Mouse (Mus musculus) G1E-ER4 (cell line): ENCODE data around the gene Lpcat4. TPM values are rescaled to one million over a fixed set of nuclear protein-coding genes. Genes with fewer than 3 reads are reported as not detected.

ENCODE experiments used
- GATA1 ChIP-seq: IDR thresholded peaks from one replicate; pipeline ENCODE4 v1.8.0; 2012; ENCODE audit warnings: low read length, inconsistent platforms
- polyA plus RNA-seq: library from polyadenylated mRNA; stranded (reverse); fragments of >175 nt; gene quantifications from 2 replicates; pipeline ENCODE4 v1.2.3, GENCODE M21; 2012

The Lpcat4 gene
- 35.9 and 44.2 TPM in 2 replicates for polyA plus RNA-seq

DNA sequence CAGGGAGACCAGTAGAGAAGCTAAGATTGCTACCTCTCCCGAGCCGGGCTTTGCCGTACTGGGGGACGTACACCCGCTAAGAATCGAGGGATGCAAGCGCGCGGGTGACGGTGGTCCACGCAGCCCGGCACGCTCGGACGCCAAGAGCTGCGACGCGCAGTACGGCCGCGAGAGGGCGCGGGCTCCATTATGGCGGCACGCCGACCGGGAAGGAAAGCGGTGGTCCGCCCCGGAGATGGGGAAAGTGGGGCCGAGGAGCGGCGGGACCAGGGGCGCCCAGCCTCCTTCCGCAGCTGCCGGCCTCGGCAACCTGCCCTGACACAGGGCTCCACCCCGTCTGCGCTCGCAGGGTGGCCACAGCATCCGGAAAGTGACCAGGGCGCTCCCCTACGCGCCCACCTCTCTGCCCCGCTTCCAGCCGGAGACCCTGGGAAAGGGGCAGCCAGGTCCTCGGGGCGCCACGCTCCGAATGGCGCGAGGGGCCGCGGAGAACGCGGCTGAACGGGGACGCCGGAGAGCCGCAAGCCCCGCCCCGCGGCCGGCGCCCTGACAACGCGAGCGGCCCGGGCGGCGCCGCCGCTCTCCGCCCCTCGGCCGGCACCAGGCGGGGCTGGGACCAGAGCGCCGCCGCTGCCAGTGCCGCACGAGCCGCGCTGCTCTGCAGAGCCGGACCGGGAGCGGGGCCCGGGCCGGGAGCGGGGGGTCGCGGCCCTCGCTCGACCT, at the start of gene Lpcat4:
Gene Lpcat4, plus strand, starts transcription at position 257 of the 723 bp plus-strand sequence.
- TF ChIP-seq GATA1: no peak

DNA sequence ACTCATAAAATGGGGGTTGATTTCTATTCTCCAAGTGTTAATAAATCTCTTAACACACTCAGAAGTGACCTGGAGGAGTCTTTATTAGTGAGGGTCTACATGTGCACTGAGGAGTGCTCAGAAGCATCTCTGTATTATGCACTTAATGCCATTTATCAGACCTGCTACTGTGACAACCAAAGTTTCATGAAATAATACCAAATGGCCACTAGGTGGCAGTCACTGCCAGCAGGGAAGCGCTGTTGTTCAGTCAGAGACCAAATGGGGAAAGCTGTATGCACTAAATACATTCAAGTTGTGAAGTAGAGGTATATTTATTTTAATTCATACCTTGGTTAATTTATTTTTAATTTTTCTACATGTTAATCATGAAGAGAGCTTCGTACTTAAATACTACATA, 42.4 kb upstream of the Lpcat4 start:
- no peak for TF ChIP-seq GATA1

DNA sequence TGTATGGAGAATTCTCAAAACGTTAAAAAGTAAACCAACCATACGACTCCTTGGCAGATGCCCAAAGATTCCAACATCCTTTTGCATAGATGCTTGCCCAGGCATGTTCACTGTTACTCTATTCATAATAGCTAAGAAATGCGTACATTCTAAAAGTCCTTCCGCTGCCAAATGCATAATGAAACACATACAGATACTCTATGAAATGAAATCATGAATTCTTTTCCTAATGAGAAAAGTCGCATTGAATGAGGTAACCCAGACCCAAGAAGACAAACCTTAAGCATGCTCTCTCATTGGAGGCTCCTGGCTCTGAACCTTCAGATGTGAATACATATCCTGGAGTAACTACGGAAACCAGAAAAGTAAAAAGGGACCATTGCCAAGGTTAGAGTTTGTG, 36.2 kb upstream of the Lpcat4 start:
- no peak for TF ChIP-seq GATA1

DNA sequence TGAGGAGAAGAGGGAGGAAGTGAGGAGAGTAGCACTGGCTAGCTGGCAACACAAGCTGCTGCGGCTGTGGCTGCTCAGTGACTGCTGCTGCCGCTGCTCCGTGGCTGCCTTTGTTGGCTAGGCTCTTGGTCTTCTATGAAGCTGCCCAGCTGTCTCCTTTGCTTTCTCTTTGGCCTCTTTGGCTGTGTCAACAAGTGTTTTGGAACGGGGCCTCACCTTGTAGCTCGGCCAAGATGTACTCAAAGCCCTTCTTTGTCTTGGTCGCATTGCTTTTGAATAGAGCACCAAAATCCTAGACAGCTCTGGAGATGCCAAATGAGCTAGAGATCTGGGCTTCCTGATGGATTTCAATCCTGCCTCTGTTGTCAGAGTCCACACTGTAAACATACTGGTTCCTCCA, 29.1 kb upstream of the Lpcat4 start:
- TF ChIP-seq GATA1: no peak

DNA sequence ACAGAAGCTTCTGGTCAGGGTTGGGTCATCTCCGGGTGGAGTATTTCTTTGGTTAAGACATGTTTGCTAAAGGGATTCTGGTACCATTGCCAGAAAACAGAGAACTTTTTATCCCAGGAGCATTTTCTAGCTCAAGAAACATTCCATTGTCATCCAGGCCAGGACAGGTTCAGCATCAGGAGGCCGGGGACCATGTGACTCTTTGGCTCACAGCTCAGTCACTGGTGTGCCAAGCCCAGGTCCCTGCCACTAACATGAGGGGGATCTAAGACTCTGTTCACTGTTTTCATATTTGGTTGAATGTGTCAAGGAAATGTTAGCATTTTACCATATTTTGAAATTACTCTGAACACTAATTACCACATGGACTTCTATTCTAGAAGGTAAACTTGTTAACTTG, 28.6 kb upstream of the Lpcat4 start:
- no peak for TF ChIP-seq GATA1

DNA sequence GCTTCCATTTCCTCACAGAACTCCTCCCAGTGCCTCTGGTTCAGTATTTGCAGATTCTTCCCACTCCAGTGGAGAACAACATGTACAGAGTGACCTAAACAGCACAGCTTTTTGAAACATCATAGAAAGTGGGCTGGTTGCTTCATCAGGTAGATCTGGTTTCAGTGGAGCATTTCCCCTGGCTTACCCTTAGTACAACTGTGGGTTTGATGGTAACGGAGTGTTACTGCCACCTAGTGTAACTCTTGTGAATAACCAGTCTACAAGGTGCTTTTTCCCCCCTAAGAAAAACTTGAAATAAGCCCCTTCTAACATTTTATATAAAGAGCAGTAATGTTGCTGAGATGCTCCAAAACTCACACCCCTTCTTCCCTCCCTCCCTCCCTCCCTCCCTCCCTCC, 23.3 kb upstream of the Lpcat4 start:
- TF ChIP-seq GATA1: no peak

DNA sequence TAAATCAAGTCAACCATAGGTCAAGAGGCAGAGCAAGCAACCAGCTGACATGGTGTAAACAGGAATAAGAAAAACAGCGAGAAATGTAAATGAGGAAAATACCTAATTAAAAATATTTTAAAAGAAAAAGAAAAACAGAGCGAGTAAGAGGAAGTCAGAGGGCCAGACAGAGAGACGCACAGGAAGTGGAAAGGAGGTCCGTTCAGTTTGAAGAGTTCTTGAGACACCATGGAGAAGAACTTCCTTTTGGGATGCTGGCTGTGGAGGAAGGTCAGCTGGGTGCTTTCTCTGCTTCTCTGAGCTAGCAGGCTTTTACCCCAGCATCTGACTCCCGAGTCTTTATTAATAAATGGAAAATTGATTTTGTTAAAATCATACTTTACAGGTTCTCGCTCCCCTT, 21.7 kb upstream of the Lpcat4 start:
- no peak for TF ChIP-seq GATA1

DNA sequence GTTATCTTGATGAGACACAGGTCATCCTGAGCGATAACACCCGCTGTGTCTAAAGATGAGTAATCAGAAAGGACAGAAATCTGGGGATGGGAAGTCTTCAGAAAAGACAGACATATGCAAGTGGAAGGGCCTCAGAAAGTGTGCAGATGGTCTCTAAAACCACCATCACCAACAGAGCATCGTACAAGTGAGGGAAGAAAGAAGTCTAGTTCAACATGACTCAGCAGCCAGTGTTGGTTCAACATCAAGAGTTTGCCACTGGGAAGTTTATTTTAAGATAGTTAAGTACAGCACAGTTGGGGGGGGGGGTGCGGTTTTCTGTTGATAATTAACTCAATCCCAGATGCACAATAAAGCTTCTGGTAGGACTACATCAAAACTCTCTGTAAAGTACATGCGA, 18.4 kb upstream of the Lpcat4 start:
- no peak for TF ChIP-seq GATA1

DNA sequence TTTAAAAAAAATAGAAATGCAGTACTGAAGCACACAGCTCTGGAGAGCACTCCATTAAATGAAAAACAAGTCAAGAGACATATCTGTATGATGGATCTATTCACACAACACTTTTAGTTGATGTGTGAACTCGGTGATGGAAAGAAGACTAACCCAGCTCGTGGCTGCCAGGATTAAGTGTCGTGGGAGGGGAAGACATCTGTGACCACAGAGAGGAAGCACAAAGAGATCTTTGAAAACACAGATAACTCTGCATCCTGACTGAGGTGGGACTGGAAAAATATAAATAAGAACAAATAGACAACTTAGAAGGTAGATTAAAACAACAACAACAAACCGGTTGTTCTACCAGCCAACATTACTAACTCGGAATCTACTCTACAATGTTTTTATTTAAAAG, 16.7 kb upstream of the Lpcat4 start:
- no peak for TF ChIP-seq GATA1

DNA sequence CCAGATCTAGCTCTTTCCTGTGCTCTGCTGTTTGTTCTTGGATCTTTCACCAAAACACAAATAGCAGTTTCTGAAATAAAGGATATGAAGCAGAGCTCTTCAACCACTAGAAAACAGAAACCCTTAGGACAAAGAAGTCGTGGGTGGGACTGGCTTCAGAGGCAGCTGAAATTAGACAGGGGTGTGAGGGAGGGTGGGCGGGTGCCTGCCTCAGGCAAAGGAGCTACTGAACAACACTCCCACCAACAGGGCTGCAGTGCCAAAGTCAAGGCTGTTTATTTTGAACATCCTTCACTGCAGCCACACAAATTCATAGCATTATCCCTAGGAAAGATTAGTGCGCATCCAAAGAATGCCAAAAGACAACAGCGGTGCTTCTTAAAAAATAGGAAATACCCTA, 14.9 kb upstream of the Lpcat4 start:
- no peak for TF ChIP-seq GATA1

DNA sequence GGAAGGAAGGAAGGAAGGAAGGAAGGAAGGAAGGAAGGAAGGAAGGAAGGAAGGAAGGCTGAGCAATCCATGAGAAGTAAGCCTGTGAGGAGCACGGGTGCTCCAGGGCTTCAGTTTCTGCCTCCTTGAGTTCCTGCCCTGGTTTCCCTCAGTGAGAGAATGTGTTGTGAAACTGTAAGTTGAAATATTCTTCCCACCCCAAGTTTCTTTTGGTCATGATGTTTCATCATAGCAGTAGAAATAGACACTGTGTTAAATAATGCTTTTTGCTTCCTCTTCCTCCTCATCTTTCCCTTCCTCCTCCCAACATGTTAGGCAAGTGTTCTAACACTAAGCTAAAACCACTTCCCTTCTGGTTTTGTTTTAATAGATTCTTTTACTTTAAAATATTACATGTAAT, 6.6 kb upstream of the Lpcat4 start:
- TF ChIP-seq GATA1: no peak

DNA sequence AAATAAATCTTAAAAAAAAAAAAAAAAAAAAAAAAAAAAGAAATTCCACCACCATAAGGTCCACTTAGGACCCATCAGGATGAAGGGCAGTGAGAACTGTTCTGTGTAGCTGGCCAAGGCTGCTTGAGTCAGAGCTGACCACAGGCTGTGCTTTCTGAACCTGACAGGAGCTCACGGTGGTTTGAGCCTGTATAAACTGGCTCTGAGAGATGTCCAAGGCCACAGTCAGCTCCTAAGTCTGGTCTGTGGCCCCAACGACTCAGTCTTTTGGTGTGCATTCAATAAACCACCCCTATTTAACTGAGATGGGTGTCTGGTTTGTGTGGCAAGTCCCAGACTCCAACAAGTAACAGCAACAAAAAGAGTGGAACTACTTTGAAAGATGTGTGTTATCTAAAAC, 2.6 kb upstream of the Lpcat4 start:
- TF ChIP-seq GATA1: no peak

DNA sequence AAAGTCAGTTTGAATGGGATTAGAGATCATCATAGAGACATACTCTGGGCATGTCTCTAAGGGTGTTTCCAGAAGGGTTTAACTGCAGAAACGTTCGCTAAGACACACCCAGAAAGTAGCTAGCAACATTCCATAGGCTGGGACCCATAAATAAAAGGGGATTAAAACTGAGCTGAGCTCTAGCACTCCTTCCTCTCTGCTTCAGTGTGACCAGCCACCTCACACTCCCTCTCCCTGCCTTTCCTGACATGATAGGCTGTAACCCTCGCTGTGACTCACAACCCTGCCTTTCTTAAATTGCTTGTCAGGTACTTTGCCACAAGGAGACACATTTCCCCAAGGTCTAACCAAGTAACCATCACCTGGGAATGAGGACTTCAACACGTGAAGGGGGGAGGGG, 1.3 kb upstream of the Lpcat4 start:
- no peak for TF ChIP-seq GATA1

DNA sequence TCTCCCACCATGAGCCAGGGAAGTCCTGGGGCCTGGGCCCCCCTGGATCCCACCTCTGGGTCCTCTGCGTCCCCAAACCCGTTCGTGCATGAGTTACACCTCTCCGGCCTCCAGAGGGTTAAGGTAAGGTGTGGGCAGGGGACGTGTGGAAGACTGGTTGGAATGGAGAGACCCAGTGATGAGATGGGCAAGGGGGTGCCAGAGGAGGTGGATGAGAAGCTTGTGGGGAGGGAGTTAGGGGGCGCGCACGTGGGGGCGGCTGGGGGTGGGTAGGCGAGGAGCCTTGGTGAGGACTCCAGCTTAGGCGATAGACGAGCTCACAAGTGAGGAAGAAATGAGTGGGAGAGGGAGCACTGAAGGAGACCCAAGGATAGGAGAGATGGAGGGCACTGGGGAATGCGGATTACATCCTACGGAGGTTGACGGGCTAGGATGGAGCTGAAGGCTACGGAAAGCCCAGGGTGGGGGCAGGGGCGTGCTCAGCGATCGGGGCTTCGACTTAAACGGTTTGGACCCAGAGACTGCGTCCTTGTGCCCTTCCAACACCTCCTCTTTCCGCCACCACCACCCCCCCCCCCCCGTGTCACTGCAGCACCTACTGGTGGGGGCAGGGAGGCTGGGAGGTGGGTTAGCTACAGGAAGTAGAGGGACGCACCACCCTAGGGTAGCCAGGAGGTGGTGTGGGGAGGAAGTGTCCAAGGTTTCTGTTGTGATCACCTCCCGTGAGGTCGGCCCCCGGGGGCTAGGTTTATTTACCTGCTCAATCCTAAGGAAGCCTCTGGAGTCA, 860 bp downstream of the Lpcat4 start:
- TF ChIP-seq GATA1: no peak

DNA sequence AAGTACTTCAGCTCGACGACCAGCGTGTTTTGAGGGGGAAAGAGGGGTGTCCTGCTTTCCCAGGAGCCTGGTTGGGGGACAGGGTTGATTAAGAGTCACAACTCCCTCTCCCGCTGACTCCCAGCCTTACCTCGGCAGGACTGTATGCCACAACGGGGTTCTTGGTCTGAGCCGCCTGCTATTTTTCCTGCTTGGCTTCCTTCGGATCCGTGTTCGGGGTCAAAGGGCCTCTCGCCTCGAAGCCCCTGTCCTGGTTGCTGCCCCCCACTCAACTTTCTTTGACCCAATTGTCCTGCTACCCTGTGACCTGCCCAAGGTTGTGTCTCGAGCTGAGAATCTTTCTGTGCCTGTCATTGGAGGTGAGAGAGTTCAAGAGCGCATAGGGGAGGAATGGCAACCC, 2.5 kb downstream of the Lpcat4 start:
- TF ChIP-seq GATA1: no peak

DNA sequence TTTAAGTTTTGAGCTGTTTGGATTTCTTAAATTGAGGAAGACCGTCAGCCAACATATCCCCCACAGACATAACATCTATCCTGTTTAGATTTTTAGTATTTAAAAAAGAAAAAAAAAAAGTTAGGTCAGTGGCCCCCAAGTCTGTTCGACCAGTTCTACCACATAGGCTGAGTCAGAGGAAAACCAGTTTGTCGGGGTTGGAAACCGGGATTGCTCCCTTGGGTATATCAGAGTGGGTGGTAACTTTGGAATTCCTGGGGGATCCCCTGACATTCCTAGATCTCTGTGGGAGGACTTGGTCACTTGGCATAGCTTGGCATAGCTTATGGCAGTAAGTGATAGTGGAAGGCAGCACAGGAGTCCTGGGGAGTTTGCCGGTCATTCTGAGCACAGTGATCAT, 6.0 kb downstream of the Lpcat4 start:
- no peak for TF ChIP-seq GATA1

DNA sequence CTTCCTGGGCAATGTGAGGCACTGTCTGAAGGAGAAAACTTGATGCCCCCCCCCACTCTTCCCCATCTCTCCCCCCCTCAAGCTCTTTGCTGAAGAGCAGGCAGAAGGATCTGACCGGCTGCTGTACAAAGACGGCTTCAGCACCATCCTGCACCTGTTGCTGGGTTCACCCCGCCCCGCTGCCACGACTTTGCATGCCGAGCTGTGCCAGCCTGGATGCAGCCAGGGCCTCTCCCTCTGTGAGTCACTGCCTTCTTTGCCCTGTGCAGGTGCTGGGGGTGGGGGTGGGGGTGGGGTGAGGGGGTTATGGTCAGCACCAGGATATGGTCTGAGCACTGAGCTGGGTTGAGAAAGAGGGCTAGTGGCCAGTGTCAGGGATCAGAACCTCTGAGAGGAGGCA, 6.9 kb downstream of the Lpcat4 start:
- no peak for TF ChIP-seq GATA1
